Mouse (Mus musculus) adrenal gland, postnatal 25 days (tissue): ENCODE data around the gene Ubap1l. TPM values are rescaled to one million over a fixed set of nuclear protein-coding genes. Genes with fewer than 3 reads are reported as not detected.
A peak's percentile ranks its signal among the peaks of the same experiment; 100 is the strongest.

Experiments used
- DNase-seq: peaks from one replicate; pipeline ENCODE4 v3.0.0; 2021; ENCODE audit warnings: mixed read lengths
- total RNA-seq: library from RNA; stranded (reverse); gene quantifications from 2 replicates; pipeline ENCODE4 v1.2.3, GENCODE M21; 2021

The Ubap1l gene
- total RNA-seq, 1 experiment from 2014 or later, result not detected

DNA sequence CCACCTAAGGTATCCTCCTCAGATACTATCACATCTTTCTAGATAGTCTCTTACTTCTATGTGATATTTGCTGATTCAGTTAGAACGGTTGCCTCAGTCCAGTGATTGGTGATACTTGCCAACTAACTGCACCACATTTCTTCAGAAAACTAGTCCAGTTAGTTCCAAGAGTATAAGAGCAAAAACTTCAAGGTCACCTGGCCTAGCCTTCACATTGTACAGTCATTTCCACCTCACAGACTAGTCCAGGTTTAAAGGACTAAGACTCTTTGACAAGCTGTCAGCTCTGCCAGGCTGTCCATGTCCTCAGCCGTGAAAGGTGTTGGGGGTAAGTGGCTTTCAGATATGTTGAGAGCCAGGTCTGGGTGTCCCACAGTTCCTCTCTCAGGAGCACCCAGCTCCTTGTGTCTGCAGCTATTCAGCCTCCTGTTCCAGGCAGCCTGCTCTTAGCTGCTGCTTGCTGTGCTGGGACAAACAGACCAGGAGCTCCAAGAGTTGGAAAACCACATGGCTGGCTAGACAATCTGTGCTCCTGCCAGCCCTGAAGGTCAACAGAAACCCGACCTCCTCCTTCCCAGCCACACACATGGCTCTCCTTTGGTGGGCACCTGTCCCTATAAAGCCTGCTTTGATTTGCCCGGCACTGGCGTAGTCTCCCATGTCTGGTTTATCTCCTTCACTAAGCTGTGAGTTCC, 13.8 kb downstream of the Ubap1l start:
- DNase-seq, result no peak

DNA sequence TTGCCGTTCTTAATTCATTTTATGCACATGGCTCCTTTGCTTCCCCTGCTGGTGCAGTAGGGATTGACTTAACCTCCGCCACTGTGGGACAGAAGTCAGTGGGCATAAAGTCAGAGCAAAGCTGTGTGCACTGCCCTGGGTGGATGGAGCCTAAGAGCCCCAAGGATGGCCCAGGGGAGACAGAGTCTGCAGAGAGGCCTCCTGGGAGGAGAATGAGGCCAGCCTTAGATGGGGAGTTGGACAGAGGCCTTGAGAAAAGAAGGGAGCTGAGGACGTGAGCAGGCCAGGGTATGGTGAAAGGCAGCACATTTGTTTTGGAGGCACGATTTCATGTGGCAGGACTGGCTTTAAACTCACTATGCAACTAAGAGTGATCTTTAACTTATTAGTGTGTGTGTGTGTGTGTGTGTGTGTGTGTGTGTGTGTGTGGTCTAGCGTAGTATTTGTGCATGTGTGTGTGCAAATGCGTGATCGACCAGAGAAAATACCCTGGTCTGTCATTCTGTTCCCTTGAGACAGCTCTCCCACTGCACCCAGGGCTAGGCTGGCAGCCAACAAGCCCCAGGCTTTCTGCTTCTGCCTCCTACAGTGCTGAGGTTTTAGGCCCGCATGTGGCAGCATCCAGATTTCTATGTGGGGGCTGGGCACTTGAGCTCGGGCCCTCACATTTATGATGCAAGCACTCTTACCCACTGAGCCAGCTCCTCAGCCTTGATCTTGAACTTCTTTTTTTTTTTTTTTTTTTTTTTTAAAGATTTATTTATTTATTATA, 14.5 kb downstream of the Ubap1l start:
- DNase-seq, result no peak

DNA sequence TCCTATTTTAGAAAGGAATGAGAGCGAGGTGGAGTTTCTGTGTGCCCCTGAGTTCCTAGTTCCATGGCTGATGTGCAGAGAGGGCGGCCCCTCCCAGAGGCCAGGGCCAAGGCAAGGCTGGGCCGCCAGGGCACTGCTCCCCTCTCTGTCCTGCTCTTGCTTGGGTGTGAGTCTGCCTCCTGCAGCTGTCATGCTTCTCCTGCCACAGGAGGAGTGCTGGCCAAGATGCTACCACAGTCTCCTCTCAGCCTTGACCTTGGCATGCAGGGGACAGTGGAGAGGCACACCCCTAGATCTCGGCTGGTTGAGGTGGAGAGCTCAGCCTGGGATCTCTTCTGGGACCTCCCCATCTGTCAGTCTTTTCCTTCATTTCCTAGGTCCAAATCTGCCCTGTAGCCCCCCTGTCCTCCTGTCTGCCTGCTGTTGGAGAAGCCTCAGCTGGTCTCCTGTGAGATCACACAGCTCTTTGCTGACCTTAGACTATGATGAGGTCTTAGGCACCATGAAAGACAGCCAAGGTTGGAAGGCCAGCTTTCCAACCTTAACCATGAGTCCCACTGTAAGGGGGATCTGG, 20.3 kb downstream of the Ubap1l start:
- no peak for DNase-seq

DNA sequence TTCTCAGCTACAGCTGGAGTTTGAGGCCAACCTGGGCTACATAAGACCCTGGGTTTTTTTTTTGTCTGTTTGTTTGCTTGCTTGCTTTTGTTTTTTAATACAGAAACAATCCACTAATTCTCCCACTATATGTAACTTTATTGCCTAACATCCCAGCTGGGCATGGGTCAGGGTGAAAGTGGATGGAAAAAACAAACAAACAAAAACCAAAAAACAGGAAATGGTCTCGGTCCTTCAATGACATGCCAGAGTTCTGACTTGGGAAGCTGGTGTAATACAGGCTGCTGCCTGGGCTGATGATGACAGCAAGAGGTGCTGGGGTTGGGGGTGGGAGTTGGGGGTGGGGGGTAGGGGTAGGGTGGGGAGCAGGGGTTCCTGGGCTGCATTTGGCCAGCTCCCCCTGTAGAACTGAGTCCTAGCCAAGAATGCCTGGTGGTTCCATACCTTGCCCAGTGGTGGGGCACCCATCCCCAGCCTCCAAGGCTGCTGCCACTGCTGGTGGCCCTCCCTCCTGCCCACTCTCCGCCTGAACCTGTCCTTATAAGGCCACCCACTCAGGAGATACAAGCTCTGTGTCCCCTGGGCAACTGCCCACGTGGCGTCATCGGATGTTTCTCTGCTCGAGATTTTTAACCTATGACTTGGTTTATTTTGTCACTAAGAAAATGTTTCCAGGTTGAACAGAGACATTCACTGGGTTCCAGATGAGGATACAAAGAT, 21.4 kb downstream of the Ubap1l start:
- no peak for DNase-seq

DNA sequence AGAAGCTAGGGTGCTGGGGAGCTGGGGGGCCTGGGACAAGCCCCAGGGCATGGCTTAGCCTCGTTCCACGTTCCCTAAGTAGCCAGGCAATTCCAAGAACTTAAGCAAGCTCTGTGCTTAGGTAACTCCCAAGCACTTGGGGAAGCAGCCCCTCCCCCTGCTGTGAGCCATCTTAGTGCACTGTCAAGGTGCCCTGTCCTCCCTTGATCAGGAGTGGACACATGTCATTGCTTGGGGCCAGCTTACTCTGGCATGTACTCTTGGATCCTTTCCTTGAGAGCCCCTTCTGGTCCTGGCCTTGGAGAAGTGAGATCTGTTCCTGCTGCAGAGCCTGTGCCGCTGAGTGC, 21.9 kb downstream of the Ubap1l start:
- DNase-seq, result no peak

DNA sequence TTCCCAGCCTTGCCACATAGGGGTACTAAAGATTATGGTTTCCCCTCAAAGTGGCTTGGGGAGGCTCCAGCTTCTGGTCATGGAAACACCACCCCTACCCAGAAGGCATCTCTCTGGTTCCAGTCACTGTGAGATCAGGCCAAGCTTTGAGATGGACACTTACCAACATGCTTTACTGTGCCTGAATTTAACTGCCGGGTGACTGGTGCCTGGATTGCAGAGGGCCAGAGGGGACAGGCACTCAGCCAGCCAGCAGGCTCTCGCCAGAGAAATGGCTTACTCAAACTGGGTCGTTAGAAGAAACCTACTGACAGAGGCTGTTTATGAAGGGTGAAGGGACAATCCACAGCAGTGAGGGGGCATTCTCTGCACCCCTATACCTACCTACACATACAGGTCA, 23.4 kb downstream of the Ubap1l start:
- DNase-seq, result no peak

DNA sequence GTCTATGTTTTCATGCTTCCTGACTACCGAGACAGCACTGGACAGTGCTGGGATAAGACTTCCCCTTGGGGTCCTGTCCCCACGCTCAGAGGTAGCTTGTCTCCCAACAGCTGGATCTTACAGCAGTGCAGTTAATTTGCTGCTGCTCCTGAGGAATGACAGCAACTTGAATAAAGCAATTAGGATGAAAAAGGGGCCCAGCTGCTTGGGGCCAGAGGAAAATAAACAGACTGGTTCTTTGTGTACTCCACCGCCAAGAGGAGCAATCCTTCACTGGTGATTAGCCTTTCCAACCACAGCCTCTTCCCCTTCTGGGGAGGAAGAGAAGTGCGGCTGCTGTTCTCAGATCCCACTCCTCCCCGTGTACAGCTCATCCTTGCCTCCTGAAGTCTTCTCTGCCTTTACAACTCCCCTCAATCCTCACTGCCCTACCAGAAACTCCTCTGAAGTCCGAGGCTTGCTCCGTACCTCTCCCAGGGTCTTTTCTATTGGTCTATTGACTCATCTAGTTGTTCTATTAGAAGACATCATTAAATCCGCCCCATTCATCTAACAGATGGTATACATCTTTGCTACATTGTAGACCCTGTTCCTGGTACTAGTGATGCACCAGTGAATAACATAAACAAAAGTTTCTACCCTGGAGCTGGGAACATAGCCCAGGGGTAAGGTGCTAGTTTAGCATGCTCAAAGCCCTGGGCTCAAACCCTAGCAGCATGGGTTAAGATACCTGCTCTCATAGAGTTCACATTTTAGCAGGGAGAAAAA, 25.7 kb downstream of the Ubap1l start:
- no peak for DNase-seq

DNA sequence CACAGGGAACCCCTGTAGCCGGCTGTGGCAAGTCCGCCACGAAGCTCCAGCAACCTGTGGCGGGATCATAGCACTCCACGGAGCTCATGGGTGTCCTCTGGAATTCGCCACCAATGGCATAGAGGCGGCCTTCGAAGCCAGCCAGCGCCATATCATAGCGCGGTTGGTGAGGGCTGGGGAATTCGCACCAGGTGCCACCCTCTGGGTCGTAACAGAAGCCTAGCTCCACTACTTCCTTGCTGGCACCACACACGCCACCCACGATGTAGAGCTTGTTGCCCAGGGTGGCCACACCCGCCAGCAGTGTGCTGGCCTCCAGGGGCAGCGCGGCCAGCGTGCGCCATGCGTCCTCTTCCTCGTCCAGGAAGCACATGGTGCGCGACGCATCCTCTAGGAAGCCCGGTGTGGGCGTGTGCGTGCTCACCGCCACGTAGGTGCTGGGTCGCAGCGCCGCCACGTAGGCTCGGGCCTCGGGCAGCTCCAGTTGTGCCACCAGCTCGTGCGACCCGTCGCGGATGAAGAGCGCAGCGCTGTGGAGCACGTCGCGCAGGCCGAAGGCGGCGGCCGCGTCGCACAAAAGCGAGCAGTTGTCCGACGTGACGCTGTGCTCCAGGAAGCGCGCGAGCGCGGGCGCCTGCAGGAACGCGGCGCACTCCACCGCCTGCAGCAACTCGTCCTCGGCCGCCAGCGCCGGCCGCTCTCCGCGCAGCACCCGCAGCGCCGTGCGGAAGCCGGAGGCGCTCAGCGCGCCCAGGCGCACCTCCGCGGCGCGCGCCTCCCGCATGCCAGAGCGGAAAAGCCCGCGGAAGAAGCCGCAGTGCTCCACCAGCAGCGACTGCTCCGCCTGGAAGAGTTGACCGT, 30.1 kb downstream of the Ubap1l start:
- DNase-seq, result no peak

DNA sequence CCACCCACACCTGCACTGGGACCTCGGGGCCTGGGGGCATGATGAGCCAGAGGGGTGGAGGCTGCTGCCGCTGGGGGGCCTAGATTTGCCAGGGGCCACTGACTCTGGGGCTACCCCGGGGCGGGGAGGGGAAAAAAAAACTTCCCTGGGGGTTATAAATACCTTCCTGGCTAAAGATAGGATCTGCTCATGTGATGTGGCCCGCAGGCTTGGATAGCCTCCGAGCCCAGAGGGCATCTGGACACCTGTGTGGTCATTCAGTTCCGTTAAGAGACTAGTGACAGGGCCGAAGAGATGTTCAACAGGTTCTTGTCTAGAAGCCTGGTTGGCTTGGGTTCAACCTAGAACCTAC, 30.7 kb downstream of the Ubap1l start, which contains the start of gene Kbtbd13:
Kbtbd13 (minus strand) TSS at position 40 of the 352 bp plus-strand sequence.
- DNase-seq, result no peak

DNA sequence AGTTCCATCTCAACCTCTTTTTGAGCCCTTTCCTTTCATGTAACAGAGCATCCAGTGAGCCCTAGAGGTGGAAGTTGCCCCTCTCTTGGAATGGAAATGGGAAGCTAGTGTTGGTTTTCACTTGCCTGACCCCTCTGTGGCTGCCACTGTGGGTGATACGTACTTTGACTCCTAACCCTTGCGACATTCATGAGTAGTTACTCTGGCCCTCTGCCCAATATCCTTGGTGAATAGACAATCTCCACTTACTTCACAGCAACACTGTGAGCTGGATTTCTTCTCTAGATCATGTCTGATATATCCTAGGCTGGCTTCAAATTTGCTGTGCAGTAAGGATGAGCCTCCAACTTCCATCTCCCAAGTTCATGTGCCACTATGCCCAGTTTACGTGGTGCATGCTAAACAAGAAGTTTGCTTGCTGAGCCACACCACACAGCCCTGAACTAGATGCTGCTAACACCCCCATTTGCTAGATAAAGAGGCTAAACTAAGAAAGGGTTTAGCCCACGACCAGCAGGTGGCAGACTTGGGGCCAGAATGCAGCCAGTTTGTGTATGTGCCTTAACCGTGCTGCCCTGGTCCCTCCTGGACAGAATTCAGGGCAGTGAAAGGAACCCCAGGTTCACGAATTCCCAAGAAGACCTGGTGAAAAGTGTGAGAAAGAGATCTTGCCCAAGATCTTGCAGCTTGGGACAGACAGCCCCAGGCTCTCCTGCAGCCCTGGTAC, 32.0 kb downstream of the Ubap1l start:
- DNase-seq, result peak; percentile 79

DNA sequence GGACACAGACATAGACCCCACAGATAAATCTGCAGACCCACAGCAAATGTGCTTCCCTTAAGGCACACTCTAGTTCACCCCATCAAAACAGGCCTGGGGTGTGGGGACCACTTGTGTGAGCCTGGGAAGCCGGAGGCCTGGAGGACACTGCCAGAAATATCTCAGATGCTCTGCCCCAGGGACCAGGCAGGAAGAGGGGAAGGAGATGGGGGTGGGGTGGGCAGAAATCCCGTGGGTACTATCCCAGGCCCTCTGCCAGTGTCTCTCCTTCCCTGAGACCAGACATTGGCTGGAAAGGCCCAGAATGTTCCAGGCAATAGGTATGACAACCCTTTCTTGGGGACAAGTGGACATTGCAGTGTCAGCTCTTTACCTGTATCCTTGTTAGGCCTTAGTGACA, 32.8 kb downstream of the Ubap1l start:
- no peak for DNase-seq

DNA sequence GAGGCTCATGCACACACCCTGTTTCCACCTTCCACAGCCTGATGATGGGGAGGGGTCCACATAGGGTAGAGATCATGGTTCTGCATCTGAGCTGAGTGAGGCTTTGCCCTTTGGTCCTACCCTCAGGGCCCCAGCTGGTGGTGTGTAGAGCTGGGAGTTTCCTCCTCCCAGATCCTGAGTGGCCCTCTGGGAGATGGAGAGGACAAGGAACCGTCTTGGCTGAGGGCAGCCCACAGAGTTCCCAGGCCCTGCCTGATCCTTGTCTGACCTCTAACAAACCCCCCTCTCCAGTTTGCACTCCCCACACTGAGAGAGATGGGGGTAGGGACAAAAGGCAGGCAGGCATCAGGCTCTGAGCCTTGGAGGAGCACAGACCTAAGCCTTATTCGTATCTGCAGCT, 33.5 kb downstream of the Ubap1l start:
- no peak for DNase-seq

DNA sequence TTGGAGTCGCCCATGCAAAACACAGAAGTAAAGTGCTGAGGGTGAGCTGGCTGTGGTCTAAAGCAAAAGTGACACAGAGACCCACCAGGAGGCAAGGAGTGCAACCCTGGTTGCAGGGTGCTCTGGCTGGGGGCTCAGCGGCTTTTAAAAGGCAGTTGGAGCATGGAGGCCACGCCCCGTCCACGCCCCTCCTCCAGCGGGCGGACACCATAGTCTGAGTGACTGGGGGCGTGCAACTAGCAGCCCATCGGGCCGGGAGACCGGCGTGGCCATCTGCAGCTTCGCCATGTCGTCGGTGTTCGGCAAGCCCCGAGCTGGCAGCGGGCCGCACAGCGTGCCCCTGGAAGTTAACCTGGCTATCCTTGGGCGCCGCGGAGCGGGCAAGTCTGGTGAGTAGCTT, 37.4 kb downstream of the Ubap1l start, which contains the start of gene Rasl12:
Rasl12 (plus strand) TSS at position 228 of the 400 bp plus-strand sequence.
- peak; percentile 73 for DNase-seq

DNA sequence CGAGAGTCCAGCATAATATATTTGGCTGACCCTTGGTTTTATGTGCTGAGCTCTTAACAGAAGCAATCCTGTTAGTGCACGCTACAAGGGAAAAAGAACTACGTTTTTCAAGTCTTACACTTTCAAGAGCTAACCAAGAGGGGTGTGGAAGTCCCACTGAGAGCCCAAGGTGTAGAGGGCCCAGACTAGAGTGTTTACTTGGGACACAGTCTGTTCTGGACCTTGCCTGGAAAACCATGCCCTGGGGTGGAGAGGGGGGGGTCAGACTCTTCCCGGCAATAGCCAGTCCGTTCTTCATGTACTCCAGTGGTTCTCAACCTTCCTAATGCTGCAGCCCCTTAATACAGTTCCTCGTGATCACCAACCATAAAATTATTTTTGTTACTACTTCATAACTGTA, 39.1 kb downstream of the Ubap1l start:
- no peak for DNase-seq

DNA sequence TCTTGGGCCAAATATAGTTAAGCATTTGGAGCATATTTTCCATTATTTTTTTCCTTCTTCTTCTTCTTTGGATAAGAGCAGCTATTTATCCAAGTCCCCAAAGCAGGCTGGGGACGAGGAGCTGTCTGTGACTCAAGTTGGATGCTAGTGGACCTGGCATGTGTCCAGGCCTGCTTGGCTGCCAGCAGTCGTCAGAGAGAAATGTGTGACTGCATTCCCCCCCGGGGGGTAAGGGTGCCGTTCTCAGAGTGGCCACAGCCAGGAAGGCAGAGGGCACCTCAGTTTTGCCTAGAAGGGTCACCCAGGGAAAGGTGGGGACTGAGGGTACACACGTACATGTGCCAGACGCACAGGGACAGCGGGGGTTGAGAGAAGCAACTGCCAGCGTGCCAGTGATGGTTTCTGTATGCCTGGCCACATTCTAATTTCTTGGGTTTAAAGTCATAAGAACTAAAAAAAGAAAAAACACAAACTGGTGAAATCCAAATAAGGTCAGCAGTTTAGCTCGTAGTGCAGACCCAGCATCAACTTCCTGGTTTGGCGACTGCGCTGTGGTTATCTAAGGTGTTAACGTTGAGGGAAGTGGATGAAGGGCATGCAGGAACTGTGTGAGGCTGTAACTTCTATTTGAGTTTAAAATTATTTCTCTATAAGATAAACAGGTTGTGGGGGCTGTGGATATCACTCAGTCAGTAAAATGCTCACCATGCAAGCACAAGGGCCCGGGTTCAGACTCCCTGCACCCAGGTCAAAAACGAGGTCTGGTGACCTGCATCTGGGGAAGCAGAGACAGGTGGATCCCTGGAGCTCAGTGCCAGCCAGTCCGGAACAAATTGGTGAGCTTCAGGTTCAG, 43.7 kb downstream of the Ubap1l start:
- peak; percentile 92 for DNase-seq

DNA sequence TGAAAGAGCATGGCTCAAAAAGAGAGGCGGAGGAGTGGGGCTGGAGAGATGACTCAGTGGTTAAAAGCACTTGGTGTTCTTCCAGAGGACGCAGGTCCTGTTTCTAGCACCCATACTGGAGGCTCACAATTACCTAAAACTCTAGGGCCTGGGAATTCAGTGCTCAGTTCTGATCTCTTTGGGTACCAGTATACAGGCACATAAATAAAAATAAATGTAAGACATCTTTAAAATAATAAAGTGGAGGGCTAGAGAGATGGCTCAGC, 44.3 kb downstream of the Ubap1l start:
- DNase-seq, result no peak

DNA sequence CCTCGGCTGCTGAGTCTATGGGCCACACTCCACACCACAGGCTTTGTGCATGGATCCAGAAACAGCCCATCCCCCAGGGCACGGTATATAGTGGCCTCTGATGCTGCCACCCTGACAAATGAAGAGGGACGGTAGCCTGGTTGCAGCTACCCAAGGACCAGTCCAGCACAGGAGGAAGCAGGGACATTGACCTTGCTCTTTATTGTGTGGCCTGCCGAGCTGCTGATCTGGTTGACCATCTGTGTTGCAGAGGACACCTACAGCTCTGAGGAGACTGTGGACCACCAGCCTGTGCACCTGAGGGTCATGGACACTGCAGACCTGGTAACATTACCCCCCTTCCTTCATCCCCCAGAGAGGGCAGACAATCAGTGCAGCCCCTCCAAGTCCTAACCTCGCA, 46.5 kb downstream of the Ubap1l start:
- no peak for DNase-seq

DNA sequence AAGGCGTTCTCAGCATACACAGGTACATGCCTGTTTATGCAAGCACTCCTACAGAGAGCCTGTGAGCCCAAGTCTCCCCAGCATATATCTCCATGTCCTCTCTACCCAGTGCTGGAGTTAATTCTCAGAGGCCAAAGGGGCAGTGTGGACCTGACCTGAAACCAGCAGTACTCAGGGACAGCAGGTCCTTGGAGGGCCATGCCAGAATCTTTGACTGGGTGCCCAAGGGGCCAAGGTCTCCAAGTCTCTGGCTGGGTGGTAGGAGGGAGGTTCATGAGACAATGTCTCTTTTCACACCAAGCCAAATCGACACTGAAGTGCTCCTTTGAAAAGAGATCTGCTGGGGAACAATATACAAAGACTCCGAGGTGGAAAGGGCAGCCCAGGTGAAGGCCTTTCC, 47.0 kb downstream of the Ubap1l start:
- no peak for DNase-seq

DNA sequence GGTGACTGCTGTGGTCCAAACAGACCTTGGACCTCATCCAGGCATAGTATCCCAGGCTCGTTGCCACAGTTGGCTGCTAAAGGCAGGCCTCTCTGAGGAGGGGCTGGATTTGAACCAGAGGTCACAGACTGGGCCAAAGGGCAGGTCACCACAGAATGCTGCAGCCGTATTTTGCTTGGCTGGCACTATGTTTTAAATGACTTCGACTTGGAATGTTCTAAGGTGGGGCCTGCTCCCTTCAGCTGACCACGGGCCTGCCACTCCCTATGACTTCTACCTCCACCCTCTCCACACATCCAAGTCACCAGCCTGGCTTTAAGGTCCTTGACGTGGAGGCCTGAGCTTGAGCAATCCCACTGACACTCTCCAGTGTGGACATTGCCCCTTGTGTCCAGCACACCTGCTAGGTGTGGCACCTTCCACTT, 48.0 kb downstream of the Ubap1l start:
- DNase-seq, result peak; percentile 48

DNA sequence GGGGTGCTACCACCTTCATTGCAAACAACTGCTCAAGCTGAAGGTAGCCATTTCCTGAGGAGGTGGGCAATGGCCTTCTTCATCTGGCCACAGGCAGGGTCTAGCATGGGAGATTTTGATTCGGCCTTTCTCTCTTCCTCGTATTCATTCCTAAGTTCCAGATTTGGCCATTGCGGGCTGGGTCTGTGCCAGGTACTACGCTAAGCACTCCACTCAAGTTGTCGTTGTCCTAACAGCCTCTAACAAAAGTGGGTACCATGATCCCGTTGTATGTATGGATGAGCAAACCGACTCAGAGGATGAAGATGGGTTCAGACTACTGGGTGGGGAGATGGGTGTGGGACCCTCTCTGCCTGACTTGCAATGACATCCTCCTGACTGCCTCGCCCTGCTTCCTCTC, 49.5 kb downstream of the Ubap1l start:
- DNase-seq, result no peak
